Mouse (Mus musculus): ENCODE measurements around the gene Lingo3. TPM values are rescaled to one million over a fixed set of nuclear protein-coding genes. Genes with fewer than 3 reads are reported as not detected.

Lingo3 gene
- polyA plus RNA-seq, 1 experiment from 2014 or later, result 1.9 TPM

DNA sequence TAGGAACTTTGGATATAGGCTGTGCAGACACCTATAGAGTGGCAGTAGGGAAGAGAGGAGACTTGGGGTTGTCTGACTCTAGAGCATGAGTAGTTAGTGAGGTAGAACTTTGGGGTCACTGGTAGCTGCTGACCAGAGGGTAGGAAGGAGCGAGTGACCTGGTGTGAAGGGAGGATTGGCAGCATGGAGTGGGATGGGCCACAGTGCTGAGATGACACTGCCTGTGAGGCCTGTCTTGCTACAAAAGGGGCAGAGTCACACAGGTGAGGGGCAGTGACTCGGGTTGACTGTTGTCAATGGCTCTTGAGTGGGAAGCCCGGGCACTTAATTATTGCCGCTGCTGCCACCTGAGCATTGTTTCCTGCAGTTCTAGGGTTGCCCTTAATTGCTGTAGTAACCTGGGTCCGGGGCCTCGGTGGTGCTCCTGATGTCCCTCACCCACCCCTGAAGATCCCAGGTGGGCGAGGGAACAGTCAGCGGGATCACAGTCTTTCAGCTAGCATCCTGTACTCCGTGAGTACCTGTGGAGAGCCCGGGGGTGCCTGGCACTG lies 15.9 kb downstream of the Lingo3 start:
- peaks cover 31% of the 10 kb centered on the region for H3K36me3 ChIP-seq
- no peaks in the 10 kb centered on the region for H3K27me3 ChIP-seq
- H3K4me2 ChIP-seq, result peak overlapping the region; percentile 99
- 72% methylated on average over 10 of the region's 10 CpGs for WGBS
- H3K9me3 ChIP-seq, result no peaks in the 10 kb centered on the region
- H3K9ac ChIP-seq, result peak overlapping the region; percentile 95
- peak overlapping the region; percentile 8; the same call in 1 of the 2 replicates for H3K27ac ChIP-seq
- no peak for ATAC-seq (ENCODE audit: insufficient number of reproducible peaks, insufficient read depth, low FRiP score, low TSS enrichment, low read depth)
- H3K4me1 ChIP-seq, result peaks cover 38% of the 10 kb centered on the region
- H3K4me3 ChIP-seq, result peak overlapping the region; percentile 78

- Histone ChIP-seq H3K9ac (peak overlapping the region; percentile 95), H3K9me3 (no peaks in the 10 kb centered on the region), H3K27me3 (no peaks in the 10 kb centered on the region), H3K27ac (peak overlapping the region; percentile 86; the same call in 1 of the 2 replicates), H3K4me1 (peaks cover 38% of the 10 kb centered on the region), H3K4me2 (peak overlapping the region; percentile 99), H3K36me3 (peaks cover 28% of the 10 kb centered on the region), H3K4me3 (peak overlapping the region; percentile 78)
- no peak for ATAC-seq (ENCODE audit: insufficient number of reproducible peaks, insufficient read depth, low FRiP score, low TSS enrichment, low read depth)
- WGBS, result 7% methylated on average over 29 of the region's 29 CpGs
Observed at GRCm38 (mm10) chr10:80827063-80827869, 16.6 kb downstream of the Lingo3 start.

GRCm38 (mm10) chr10:80826151-80827062 lies 17.4 kb downstream of the Lingo3 start, which contains the start of gene Oaz1:
Gene Oaz1, plus strand, starts transcription at chr10:80826656.
- Histone ChIP-seq H3K27me3 (no peaks in the 10 kb centered on the region), H3K4me3 (peak within 1 kb of the TSS; percentile 78), H3K9me3 (no peaks in the 10 kb centered on the region), H3K36me3 (peaks cover 27% of the 10 kb centered on the region), H3K4me1 (peaks cover 37% of the 10 kb centered on the region), H3K27ac (peak within 1 kb of the TSS; percentile 86), H3K9ac (peak within 1 kb of the TSS; percentile 95), H3K4me2 (peak within 1 kb of the TSS; percentile 99)
- peak; percentile 97 for ATAC-seq (ENCODE audit: insufficient number of reproducible peaks, insufficient read depth, low FRiP score, low TSS enrichment, low read depth)
- under 1% methylated on average over 81 of the region's 82 CpGs for WGBS

GRCm38 (mm10) chr10:80824827-80825226 lies 19.0 kb downstream of the Lingo3 start:
- H3K27me3 ChIP-seq, result no peaks in the 10 kb centered on the region
- H3K4me3 ChIP-seq, result no peak overlapping the region
- H3K9ac ChIP-seq, result no peak overlapping the region
- 71% methylated on average over 2 of the region's 2 CpGs for WGBS
- peaks cover 21% of the 10 kb centered on the region for H3K4me1 ChIP-seq
- no peak for ATAC-seq (ENCODE audit: insufficient number of reproducible peaks, insufficient read depth, low FRiP score, low TSS enrichment, low read depth)
- no peak overlapping the region for H3K4me2 ChIP-seq
- no peak overlapping the region for H3K27ac ChIP-seq
- peaks cover 14% of the 10 kb centered on the region for H3K36me3 ChIP-seq
- no peaks in the 10 kb centered on the region for H3K9me3 ChIP-seq

DNA sequence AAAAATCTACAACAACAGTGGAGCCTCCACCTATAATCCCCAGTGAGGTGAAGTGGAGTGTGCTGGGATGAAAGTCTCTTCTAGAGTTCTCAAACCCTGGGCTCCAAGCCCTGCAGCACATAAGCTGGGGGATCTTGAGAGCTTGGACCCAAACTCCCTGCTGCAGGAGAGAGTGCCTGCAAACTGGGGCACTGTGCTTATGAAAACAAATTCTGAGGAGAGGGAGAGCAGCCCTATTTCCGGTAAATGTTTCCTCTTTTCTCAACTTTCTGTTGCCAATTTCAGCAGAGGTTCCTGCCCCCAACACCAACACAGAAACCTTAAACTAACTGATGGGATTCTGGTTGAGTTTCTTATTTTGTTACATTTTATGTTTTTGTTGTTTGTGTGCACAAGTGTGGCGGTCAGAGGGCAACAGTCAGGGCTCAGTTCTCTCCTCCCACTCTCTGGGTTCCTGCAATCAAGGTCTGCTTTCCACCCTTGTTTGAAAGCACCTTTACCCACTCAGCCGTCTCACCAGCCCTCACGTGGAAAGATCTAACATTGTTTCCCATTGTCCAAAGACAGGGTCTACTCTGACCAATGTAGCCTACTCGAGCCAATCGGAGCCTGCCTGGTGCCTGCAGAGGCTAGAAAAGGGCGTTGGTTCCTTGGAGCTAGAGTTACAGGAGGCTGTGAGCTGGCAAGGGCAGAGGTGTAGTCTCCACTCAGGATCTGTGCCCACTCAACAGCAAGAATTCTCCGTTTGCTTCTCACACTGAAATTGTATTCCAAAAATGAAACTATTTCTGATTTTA lies 19.8 kb downstream of the Lingo3 start:
- WGBS, result 66% methylated on average over 8 of the region's 8 CpGs
- Histone ChIP-seq H3K27ac (no peak overlapping the region), H3K27me3 (no peaks in the 10 kb centered on the region), H3K9ac (no peak overlapping the region), H3K4me3 (no peak overlapping the region), H3K4me2 (no peak overlapping the region), H3K4me1 (peaks cover 13% of the 10 kb centered on the region), H3K36me3 (peaks cover 6% of the 10 kb centered on the region), H3K9me3 (no peaks in the 10 kb centered on the region)
- ATAC-seq (ENCODE audit: insufficient number of reproducible peaks, insufficient read depth, low FRiP score, low TSS enrichment, low read depth), result no peak

DNA sequence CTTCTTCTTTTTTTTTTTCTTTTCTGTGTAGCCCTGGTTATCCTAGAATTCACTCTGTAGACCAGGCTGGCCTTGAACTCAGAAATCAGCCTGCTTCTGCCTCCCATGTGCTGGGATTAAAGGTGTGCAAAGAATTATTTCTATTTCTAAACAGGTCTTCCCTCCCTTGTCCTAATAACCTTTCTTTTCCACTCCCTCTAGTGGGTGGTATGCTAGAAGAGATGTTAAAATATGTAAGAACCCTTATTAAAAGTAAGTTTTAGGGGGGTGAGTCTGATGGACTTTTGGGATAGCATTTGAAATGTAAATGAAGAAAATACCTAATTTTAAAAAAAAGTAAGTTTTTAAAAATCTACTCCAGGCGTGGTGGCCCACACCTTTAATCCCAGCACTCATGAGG lies 20.5 kb downstream of the Lingo3 start:
- Histone ChIP-seq H3K4me3 (no peak overlapping the region), H3K4me2 (no peak overlapping the region), H3K9me3 (no peaks in the 10 kb centered on the region), H3K27me3 (no peaks in the 10 kb centered on the region), H3K27ac (no peak overlapping the region), H3K4me1 (peaks cover 10% of the 10 kb centered on the region), H3K9ac (no peak overlapping the region), H3K36me3 (peaks cover 2% of the 10 kb centered on the region)
- no peak for ATAC-seq (ENCODE audit: insufficient number of reproducible peaks, insufficient read depth, low FRiP score, low TSS enrichment, low read depth)
- 82% methylated on average over 1 of the region's 1 CpGs for WGBS

GRCm38 (mm10) chr10:80822528-80822927 lies 21.3 kb downstream of the Lingo3 start:
- H3K27me3 ChIP-seq, result no peaks in the 10 kb centered on the region
- no peak overlapping the region for H3K9ac ChIP-seq
- peaks cover 2% of the 10 kb centered on the region for H3K4me1 ChIP-seq
- H3K36me3 ChIP-seq, result no peaks in the 10 kb centered on the region
- WGBS, result 93% methylated on average over 5 of the region's 5 CpGs
- H3K4me2 ChIP-seq, result no peak overlapping the region
- no peak overlapping the region for H3K4me3 ChIP-seq
- H3K9me3 ChIP-seq, result no peaks in the 10 kb centered on the region
- ATAC-seq (ENCODE audit: insufficient number of reproducible peaks, insufficient read depth, low FRiP score, low TSS enrichment, low read depth), result no peak
- H3K27ac ChIP-seq, result no peak overlapping the region

DNA sequence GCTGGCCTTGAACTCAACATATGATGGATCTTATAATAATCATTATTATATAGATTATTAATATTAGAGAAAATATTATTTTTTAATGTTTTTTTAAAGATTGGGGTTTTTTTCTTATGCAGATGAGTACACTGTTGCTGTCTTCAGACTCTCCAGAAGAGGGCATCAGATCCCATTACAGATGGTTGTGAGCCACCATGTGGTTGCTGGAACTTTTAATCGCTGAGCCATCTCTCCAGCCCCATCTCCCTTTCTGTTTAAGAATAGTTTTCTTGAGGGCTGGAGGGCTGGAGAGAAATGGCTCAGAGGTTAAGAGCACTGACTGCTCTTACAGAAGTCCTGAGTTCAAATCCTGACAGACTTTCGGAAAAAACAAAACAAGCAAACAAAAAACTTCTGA lies 21.8 kb downstream of the Lingo3 start:
- Histone ChIP-seq H3K27ac (no peak overlapping the region), H3K4me1 (no peaks in the 10 kb centered on the region), H3K27me3 (no peaks in the 10 kb centered on the region), H3K4me3 (no peak overlapping the region), H3K4me2 (no peak overlapping the region), H3K9me3 (no peaks in the 10 kb centered on the region), H3K36me3 (no peaks in the 10 kb centered on the region), H3K9ac (no peak overlapping the region)
- ATAC-seq (ENCODE audit: insufficient number of reproducible peaks, insufficient read depth, low FRiP score, low TSS enrichment, low read depth), result no peak
- WGBS, result 41% methylated on average over 2 of the region's 2 CpGs

DNA sequence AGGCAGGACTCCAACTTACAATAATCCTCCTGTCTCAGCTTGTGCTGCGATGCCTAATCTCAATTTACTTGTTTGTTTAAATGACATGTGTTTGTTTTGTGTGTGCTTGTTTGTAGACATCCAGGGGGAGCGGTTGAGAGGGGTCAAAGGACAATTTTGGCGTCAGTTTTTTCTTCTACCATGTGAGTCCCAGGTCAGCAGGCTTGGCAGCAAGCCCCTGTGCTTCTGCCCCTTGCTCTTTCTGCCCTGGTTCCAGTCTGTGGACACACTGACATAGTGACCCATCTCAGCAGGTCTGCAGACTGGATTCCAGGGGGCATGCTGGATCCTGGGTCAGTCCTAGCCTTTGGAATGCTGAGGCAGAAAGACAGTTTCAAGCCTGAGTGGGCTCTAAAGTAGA lies 24.4 kb downstream of the Lingo3 start:
- H3K27me3 ChIP-seq, result no peaks in the 10 kb centered on the region
- H3K4me1 ChIP-seq, result no peaks in the 10 kb centered on the region
- no peak for ATAC-seq (ENCODE audit: insufficient number of reproducible peaks, insufficient read depth, low FRiP score, low TSS enrichment, low read depth)
- H3K9me3 ChIP-seq, result no peaks in the 10 kb centered on the region
- H3K4me2 ChIP-seq, result no peak overlapping the region
- no peak overlapping the region for H3K27ac ChIP-seq
- WGBS, result 46% methylated on average over 3 of the region's 3 CpGs
- H3K9ac ChIP-seq, result no peak overlapping the region
- no peaks in the 10 kb centered on the region for H3K36me3 ChIP-seq
- no peak overlapping the region for H3K4me3 ChIP-seq

DNA sequence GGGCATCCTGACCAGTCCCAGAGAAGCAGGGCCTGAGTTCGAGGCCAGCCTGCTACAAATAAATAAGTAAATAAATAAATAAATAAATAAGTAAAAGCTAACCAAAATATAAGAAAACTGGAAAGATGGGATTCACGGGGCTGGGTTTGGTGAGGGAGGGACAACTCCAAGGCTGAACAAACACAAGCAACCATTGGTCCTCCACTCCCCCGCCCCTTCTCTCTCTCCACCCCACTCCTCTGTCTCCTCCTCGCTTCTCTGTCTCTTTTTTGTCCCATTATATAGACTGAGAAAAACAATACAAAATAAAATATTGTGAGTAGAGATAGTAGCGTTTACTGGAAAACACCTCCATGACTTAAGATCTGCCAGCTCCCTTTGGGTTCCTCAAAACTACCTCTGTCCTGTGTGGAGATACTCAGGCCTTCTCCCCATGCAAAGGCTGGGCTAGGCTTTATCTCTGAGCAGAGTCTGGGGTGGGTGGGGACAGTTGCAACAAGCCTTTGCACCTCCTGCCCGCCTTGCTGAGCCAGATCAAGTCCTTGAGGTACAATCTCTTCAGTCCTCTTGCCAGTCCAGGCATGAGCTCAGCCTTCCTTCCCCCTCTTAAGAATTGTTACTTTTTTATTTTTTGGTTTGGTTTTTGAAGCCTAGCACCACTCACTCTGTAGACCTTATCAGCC lies 25.1 kb downstream of the Lingo3 start:
- 59% methylated on average over 6 of the region's 6 CpGs for WGBS
- H3K27me3 ChIP-seq, result no peaks in the 10 kb centered on the region
- H3K36me3 ChIP-seq, result no peaks in the 10 kb centered on the region
- no peaks in the 10 kb centered on the region for H3K4me1 ChIP-seq
- no peaks in the 10 kb centered on the region for H3K9me3 ChIP-seq
- no peak for ATAC-seq (ENCODE audit: insufficient number of reproducible peaks, insufficient read depth, low FRiP score, low TSS enrichment, low read depth)
- no peak overlapping the region for H3K9ac ChIP-seq
- no peak overlapping the region for H3K4me3 ChIP-seq
- H3K27ac ChIP-seq, result no peak overlapping the region
- no peak overlapping the region for H3K4me2 ChIP-seq

Data from embryonic facial prominence, embryonic 13.5 days (tissue).